Mouse (Mus musculus) adrenal gland, postnatal 10 days (tissue): ENCODE measurements at regions not wholly inside any gene's neighbourhood (a gene's known extent, or its start where the extent isn't known, plus 50 kb on each side); places are given as distances from the start of the nearest gene placed in this dataset.

ENCODE experiments used
- DNase-seq: peaks from one replicate; pipeline ENCODE4 v3.0.0; 2021; ENCODE audit warnings: mixed read lengths

DNA sequence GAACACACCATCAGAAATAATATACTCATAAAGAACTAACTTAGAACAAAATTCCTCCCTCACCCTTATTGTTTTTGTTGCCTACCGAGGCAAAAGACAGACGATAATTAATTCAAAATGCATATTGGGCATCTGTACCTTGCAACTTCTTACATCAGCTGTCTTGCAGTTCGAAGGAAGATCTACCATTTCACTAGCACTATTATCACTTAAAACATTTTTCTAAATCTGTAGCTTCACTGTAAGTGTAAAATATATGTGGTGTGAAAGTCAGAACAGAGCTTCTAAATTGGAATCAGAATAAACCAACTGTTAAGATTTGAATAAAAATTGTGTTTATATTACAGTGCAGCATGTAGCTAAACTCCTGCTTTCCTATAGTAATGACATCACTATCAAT, 562.4 kb upstream of the Atp10a start:
- no peak for DNase-seq

- no peak for DNase-seq
These were observed 569.0 kb upstream of the Gabra5 start for GRCm38 (mm10) chr7:58078825-58079224.

DNA sequence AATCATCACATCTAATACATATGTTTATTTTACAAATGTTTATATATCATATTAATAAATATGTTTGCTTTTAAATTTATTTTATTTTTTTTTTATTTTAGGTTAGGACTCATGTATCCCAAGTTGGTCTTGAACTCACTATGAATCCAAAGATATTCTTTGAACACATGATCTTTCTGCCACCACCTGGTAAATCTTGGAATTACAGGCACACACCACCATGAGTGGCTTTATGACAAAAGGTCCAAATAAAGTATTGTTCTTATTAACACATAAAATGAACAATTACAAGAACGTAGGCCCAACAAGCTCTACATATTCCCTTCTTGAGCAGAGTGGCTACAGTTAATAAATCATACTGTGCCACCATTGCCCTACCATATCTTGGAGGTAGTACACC, 523.1 kb upstream of the Gabra5 start:
- DNase-seq, result peak; percentile 4

- no peak for DNase-seq
These were observed 522.3 kb upstream of the Gabra5 start for GRCm38 (mm10) chr7:58032111-58032510.

DNA sequence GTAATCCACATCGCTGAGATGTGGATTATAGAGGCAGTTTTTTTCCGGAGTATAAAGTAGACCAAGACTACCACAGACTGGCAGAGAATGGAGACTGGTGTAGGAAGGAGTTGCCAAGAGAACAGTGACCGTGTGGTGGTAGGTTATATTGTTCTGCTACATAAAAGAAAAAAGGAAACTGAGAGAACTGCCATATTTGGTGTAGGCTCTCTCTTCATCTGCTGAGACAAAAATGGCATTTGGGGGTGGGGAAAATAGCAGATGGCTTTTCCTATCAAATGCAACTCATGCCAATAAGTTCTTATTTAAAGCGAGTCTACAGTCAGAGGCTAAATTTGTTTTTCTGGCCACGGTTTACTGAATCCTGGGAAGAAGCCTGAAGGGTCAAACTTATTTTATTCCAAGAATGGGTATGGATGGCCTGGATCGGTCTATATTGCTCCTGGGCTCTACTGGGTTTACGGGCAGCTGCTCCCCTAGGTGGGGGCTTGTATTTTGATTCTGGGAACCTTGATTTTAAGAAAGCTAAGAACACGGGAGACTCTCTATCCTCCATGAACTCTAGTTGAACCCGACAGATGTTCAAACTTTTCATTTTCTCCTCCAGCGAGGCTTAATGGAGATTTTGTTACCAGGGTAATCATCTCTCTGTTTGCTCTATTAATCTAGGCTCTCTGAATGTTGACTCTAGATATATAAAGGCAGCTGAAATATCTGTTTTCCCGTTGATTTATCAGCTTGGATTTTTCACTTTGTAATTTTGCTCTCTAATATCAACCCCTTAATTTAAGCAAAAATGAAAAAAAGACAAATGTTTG, 482.8 kb upstream of the Gabra5 start:
- DNase-seq, result no peak

DNA sequence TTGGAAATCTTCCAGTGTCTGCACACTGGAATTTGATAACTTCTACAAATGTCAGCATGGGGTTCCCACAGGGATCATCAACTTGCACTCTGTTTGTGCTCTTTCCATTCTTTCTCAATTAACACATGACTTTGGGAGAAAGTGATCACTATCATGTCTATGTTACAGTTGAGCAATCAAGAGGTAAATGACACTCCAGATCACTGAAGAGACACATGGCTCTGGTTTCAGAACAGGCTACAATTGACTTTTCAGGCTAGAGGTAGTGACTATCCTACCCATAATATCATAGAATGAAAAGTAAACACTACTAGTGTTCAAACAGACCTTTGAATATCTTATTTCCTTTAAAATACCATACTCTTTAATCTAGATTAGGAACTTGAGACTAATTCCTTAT, 473.3 kb upstream of the Gabra5 start:
- DNase-seq, result no peak

- DNase-seq, result no peak
These were observed 456.4 kb upstream of the Gabra5 start for GRCm38 (mm10) chr7:57966216-57966615.

- no peak for DNase-seq
These were observed 449.0 kb upstream of the Gabra5 start for GRCm38 (mm10) chr7:57958871-57959270.
